Mouse (Mus musculus): ENCODE measurements around the gene Pitpnm3. TPM values are rescaled to one million over a fixed set of nuclear protein-coding genes. Genes with fewer than 3 reads are reported as not detected.

Gene Pitpnm3
- total RNA-seq, 2 experiments from 2014 or later = 31.6 to 34.4 TPM

DNA sequence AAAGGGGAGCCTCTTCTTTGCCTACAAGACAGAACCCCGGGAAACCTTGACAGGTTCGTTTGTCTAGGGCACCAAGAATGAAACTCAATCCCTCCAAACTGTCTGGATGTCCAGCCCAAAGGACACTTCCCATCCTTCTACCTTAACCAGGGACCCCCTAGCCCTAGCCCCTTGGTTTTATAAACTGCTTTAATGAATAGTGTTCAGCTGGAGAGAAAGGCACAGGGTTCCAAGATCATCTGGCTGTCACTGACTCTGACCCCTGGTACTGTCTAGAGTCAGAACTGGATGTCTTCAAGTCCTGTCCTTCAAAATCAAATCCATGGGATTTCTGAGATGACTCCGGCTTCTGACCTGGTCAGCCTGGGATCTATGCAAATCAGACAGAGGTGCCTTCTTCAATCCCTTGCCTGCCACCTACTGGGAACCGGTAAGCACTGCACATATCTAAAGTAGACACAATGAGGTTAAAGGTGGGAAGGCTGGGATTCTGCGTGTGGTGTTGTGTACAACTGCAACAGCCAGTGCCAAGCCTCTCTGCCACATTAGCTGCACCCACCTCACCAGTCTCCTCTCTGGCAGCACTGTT lies 111.3 kb downstream of the Pitpnm3 start:
- DNase-seq (ENCODE audit: low spot score in 2 of 2) = peak in 1 of 2 experiments; percentile 81

- no peak for DNase-seq (ENCODE audit: low spot score in 2 of 2)
Observed at GRCm38 (mm10) chr11:72023581-72023980, 112.0 kb downstream of the Pitpnm3 start.

- DNase-seq (ENCODE audit: low spot score in 2 of 2) = no peak
Observed at GRCm38 (mm10) chr11:72022827-72023226, 112.8 kb downstream of the Pitpnm3 start.

DNA sequence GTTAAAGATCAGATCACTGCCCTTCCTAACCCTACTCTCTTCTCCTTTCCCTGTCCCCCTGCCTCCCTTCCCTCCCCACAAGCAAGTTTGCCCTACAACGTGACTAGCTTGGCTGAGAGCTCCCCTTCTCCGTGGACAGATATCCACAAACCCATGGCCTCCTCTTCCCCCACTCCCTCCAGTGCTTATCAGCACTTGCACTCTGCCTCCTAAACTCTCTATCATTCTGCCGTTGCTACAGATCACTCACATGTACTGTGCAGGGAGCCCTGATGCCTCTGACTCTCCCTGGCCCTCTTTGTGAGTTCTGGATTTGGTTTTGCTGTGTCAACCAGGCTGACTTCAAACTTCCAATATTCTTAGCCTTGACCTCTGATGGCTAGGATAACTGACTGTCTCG lies 114.6 kb downstream of the Pitpnm3 start:
- DNase-seq (ENCODE audit: low spot score in 2 of 2) = no peak

GRCm38 (mm10) chr11:72017253-72017601 lies 118.4 kb downstream of the Pitpnm3 start:
- no peak for DNase-seq (ENCODE audit: low spot score in 2 of 2)

- peak in 1 of 2 experiments; percentile 59 for DNase-seq (ENCODE audit: low spot score in 2 of 2)
Observed at GRCm38 (mm10) chr11:72016518-72017252, 118.9 kb downstream of the Pitpnm3 start.

DNA sequence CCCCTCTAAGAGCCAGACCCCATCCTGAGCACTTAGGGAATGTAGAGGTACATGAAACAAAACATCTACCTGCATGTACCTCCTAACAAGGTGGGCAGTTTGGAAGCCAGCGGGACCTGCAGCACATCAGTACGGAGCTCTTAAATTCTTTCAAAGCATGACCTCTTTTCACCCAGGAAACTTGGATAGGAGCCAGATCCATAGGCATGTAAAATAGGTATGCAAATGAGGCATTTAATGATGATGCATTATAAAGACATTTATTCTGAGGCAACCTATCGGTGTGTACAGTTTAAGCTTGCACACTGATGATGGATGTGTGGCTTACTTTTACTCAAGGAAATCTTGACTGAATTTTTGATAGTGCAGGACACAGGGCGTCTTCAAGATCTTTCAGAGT lies 120.9 kb downstream of the Pitpnm3 start:
- no peak for DNase-seq (ENCODE audit: low spot score in 2 of 2)

DNA sequence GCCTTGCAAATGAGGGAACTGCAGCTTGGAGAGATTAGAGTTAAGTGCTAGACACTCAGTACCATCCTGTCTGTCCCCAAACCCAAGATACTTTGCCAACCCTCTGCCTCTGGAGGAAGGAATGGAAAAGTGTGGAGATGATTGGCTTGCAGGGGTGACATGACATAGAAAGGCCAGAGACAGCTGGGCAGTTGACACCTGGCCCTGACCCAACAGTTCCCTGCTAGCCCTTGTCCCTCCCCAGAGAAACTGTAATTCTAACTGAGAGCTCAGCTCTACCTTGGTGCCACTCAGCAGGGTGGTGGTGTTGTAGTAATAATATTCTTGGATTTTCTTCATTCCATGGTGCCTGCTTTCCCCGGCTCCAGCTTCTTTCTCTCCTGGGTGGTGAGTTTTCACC lies 123.6 kb downstream of the Pitpnm3 start:
- DNase-seq (ENCODE audit: low spot score in 2 of 2) = no peak

DNA sequence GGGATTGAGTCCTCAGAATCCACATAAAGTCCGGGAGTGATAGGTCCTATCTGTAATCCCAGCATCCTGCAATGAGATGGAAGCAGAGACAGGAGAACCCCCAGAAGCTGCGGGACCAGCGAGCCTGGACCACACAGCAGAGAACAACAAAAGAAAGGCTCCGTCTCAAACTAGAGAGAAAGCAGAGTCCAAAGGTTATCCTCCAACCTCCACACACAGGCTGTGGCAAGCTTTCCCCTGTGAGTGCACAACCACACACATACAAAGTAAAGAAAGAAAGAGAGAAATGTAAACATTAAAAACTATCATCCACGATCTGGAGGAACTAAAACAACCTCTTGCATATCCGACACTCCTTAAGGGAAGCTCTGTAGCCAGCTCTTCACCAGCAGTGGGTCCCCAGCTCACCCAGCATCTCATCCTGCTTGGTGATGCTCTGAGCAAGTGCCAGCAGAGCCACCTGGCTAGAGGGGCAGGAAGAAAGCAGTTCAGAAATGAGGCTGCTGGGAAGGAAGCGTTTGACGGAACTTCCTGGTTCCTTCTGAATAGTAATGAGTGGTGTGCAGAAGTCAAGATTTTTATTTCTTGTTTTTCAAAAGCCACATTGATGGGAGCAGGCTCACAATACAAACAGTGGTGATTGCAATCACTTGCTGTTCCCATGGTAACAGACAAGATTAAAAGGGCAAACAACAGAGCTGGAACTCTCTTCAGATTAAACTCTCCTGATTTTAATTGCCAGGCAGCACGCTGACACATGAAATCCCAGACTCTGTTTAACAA lies 124.4 kb downstream of the Pitpnm3 start:
- DNase-seq (ENCODE audit: low spot score in 2 of 2) = peak in 1 of 2 experiments; percentile 36

DNA sequence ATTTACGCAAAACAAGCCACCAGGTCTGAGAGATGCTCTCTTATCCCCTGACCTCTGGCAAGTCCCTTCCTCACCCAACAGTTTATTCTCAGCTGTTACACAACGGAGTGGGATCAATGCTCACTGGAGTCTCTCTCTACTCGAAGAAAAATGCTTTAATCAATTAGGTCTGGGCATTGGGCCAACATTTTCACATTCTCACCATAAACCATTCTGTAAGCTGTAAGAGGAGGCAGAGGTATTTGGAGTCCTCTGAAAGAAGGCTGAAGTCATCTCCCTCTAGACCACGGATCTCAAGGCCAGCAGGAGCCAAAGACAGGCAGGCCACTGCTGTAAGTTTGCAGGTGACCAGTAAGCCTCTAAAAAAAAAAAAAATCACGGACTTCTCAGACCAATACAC lies 125.2 kb downstream of the Pitpnm3 start:
- peak in 1 of 2 experiments; percentile 46 for DNase-seq (ENCODE audit: low spot score in 2 of 2)

- DNase-seq (ENCODE audit: low spot score in 2 of 2) = no peak
Observed at GRCm38 (mm10) chr11:72005547-72005946, 130.0 kb downstream of the Pitpnm3 start.

GRCm38 (mm10) chr11:72003171-72003570 lies 132.4 kb downstream of the Pitpnm3 start:
- peak in 1 of 2 experiments; percentile 42 for DNase-seq (ENCODE audit: low spot score in 2 of 2)

GRCm38 (mm10) chr11:72002138-72002853 lies 133.3 kb downstream of the Pitpnm3 start:
- DNase-seq (ENCODE audit: low spot score in 2 of 2) = peak in 1 of 2 experiments; percentile 20

DNA sequence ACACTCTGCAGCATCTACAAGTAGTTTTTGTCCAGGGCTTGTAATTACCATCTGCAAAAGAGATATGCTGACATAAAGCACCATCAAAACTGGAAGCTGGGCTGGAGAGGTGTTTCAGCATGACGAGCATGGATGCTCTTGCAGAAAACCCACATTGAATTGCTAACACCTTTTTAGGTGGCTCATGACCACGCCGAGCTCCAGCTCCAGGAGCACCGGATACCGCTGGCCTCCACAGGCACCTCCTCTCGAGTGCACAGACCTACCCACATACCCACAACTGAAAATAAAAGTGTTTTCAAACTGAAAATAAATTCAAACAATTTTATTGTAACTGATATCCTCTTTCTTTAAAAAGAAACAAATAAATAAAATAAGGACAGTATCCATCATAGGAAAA lies 135.4 kb downstream of the Pitpnm3 start:
- DNase-seq (ENCODE audit: low spot score in 2 of 2) = no peak

Other genes starting within 250 kb of the Pitpnm3 start
- gene Aipl1, start 98.3 kb downstream of the Pitpnm3 start, total RNA-seq (2021) = not detected
- not detected for gene Pimreg, start 93.7 kb downstream of the Pitpnm3 start, total RNA-seq (2021)
- 10 to 100 TPM; 10.4 to 11.6 TPM for gene Gm43951, start 71.1 kb upstream of the Pitpnm3 start, total RNA-seq (2021)
- 10 to 100 TPM; 19.8 to 26.3 TPM for gene 4933427D14Rik, start 71.7 kb upstream of the Pitpnm3 start, total RNA-seq (2021)
- 10 to 100 TPM; 29.9 to 33.0 TPM for gene Txndc17, start 71.8 kb upstream of the Pitpnm3 start, total RNA-seq (2021)
- gene Med31, start 79.8 kb upstream of the Pitpnm3 start, total RNA-seq (2021) = 10 to 100 TPM; 14.2 to 17.4 TPM
- gene Slc13a5, start 131.4 kb upstream of the Pitpnm3 start, total RNA-seq (2021) = 1 to 10 TPM; 8.6 to 9.0 TPM
- 1 to 10 TPM; 4.2 to 4.6 TPM for gene Xaf1, start 165.9 kb upstream of the Pitpnm3 start, total RNA-seq (2021)
- gene Fbxo39, start 178.7 kb upstream of the Pitpnm3 start, total RNA-seq (2021) = not detected
- 1 to 10 TPM; 1.5 to 3.3 TPM for gene Tekt1, start 226.7 kb upstream of the Pitpnm3 start, total RNA-seq (2021)